Mouse (Mus musculus) olfactory bulb, adult 2 months (tissue): ENCODE results near the gene Rbms1. TPM values are rescaled to one million over a fixed set of nuclear protein-coding genes. Genes with fewer than 3 reads are reported as not detected.

ENCODE experiments used
- H3K27ac ChIP-seq: fragments of 200-500 bp; 2 replicates; pipeline ENCODE4 v1.5.1; 2012; ENCODE audit warnings: low read depth, low read length; ENCODE audit not compliant: insufficient read depth
- H3K4me1 ChIP-seq: fragments of 200-500 bp; 2 replicates; pipeline ENCODE4 v1.6.1; 2012; ENCODE audit warnings: low read length; ENCODE audit not compliant: control insufficient read depth, insufficient read depth
- H3K4me3 ChIP-seq: fragments of 200-500 bp; 2 replicates; pipeline ENCODE4 v1.5.1; 2012; ENCODE audit warnings: mild to moderate bottlenecking, low read depth, low read length, moderate library complexity; ENCODE audit not compliant: insufficient read depth
- CTCF ChIP-seq: fragments of 200-500 bp; IDR thresholded peaks from 2 replicates; pipeline ENCODE4 v1.5.1; 2012; ENCODE audit warnings: low read depth, mild to moderate bottlenecking, low read length, moderate library complexity; ENCODE audit not compliant: insufficient read depth
- POLR2A ChIP-seq: fragments of 200-500 bp; IDR thresholded peaks from 2 replicates; pipeline ENCODE4 v1.6.1; 2012; ENCODE audit warnings: mild to moderate bottlenecking, low read depth, low read length, moderate library complexity; ENCODE audit not compliant: insufficient read depth
- WGBS: fragments of 180-500 bp; shearing (Covaris S2); methylation state at CpG from one replicate; pipeline ENCODE4 v1.1.7; 2018; 5-methylcytosine and 5-hydroxymethylcytosine counted together
- polyA plus RNA-seq: library from polyadenylated mRNA; stranded (reverse); fragments of >200 nt; gene quantifications from 2 replicates; pipeline ENCODE4 v1.2.4, GENCODE M21; 2012; ENCODE audit warnings: low replicate concordance; ENCODE audit not compliant: missing spikeins, insufficient read depth, insufficient read length

The Rbms1 gene
- polyA plus RNA-seq, 1 experiment, result not detected

GRCm38 (mm10) chr2:60905283-60905682 is 57.7 kb downstream of the Rbms1 start:
- WGBS, result 12% methylated on average over 3 of the region's 3 CpGs
- TF ChIP-seq POLR2A (no peak), CTCF (no peak)
- Histone ChIP-seq H3K27ac (no peak overlapping the region), H3K4me3 (no peak overlapping the region), H3K4me1 (no peaks in the 10 kb centered on the region)

GRCm38 (mm10) chr2:60904141-60904540 is 58.9 kb downstream of the Rbms1 start:
- TF ChIP-seq POLR2A (no peak), CTCF (no peak)
- 85% methylated on average over 5 of the region's 5 CpGs for WGBS
- Histone ChIP-seq H3K4me1 (no peaks in the 10 kb centered on the region), H3K27ac (no peak overlapping the region), H3K4me3 (no peak overlapping the region)

GRCm38 (mm10) chr2:60903535-60903934 is 59.5 kb downstream of the Rbms1 start:
- WGBS, result 64% methylated on average over 7 of the region's 7 CpGs
- no peak for TF ChIP-seq CTCF
- TF ChIP-seq POLR2A, result no peak
- Histone ChIP-seq H3K4me1 (no peaks in the 10 kb centered on the region), H3K27ac (no peak overlapping the region), H3K4me3 (no peak overlapping the region)

- TF ChIP-seq POLR2A (no peak), CTCF (no peak)
- no peak overlapping the region for H3K27ac ChIP-seq
- no peak overlapping the region for H3K4me3 ChIP-seq
- H3K4me1 ChIP-seq, result no peaks in the 10 kb centered on the region
- 81% methylated on average over 6 of the region's 6 CpGs for WGBS
Measured at GRCm38 (mm10) chr2:60902446-60903137, 60.4 kb downstream of the Rbms1 start.

- Histone ChIP-seq H3K4me3 (no peak overlapping the region), H3K27ac (no peak overlapping the region), H3K4me1 (no peaks in the 10 kb centered on the region)
- TF ChIP-seq CTCF, result no peak
- TF ChIP-seq POLR2A, result no peak
- WGBS, result 74% methylated on average over 15 of the region's 15 CpGs
Measured at GRCm38 (mm10) chr2:60901511-60901951, 61.5 kb downstream of the Rbms1 start.

- Histone ChIP-seq H3K27ac (no peak overlapping the region), H3K4me1 (no peaks in the 10 kb centered on the region), H3K4me3 (no peak overlapping the region)
- WGBS, result 89% methylated on average over 6 of the region's 6 CpGs
- no peak for TF ChIP-seq CTCF
- no peak for TF ChIP-seq POLR2A
Measured at GRCm38 (mm10) chr2:60901013-60901412, 62.0 kb downstream of the Rbms1 start.

GRCm38 (mm10) chr2:60893042-60893441 is 70.0 kb downstream of the Rbms1 start:
- H3K4me3 ChIP-seq, result no peak overlapping the region
- no peaks in the 10 kb centered on the region for H3K4me1 ChIP-seq
- H3K27ac ChIP-seq, result no peak overlapping the region
- WGBS, result 92% methylated on average over 1 of the region's 1 CpGs
- no peak for TF ChIP-seq CTCF
- TF ChIP-seq POLR2A, result no peak

GRCm38 (mm10) chr2:60883931-60884330 is 79.1 kb downstream of the Rbms1 start:
- TF ChIP-seq CTCF, result no peak
- TF ChIP-seq POLR2A, result no peak
- no peak overlapping the region for H3K4me3 ChIP-seq
- WGBS, result 80% methylated on average over 4 of the region's 4 CpGs
- H3K4me1 ChIP-seq, result peaks cover 4% of the 10 kb centered on the region
- H3K27ac ChIP-seq, result no peak overlapping the region

GRCm38 (mm10) chr2:60883043-60883365 is 80.0 kb downstream of the Rbms1 start:
- Histone ChIP-seq H3K27ac (no peak overlapping the region), H3K4me1 (peaks cover 4% of the 10 kb centered on the region), H3K4me3 (no peak overlapping the region)
- WGBS, result 90% methylated on average over 3 of the region's 3 CpGs
- TF ChIP-seq POLR2A (no peak), CTCF (no peak)
